Mouse (Mus musculus): ENCODE measurements at regions not wholly inside any gene's neighbourhood (a gene's known extent, or its start where the extent isn't known, plus 50 kb on each side); places are given as distances from the start of the nearest gene placed in this dataset.

- Histone ChIP-seq H3K4me1 (replicated peaks; ENCODE audit: control insufficient read depth, insufficient read depth, low read length) (peaks cover 31% of the 10 kb centered on the region), H3K36me3 (ENCODE audit: control insufficient read depth, insufficient read depth) (no peaks in the 10 kb centered on the region), H3K27ac (ENCODE audit: low read length) (peak overlapping the region; percentile 84), H3K27me3 (replicated peaks; ENCODE audit: control insufficient read depth, insufficient read depth, low read length) (no peaks in the 10 kb centered on the region), H3K4me3 (replicated peaks; ENCODE audit: low read length) (peak overlapping the region; percentile 40), H3K4me2 (ENCODE audit: low read length) (peak overlapping the region; percentile 64), H3K9ac (replicated peaks; ENCODE audit: low read depth, low read length) (peak overlapping the region; percentile 55), H3K9me3 (ENCODE audit: control insufficient read depth, low read length) (no peaks in the 10 kb centered on the region)
- peak; percentile 84 for ATAC-seq
- WGBS, result 17% methylated on average over 20 of the region's 20 CpGs
Measured at GRCm38 (mm10) chr17:47151557-47152278, 141.4 kb upstream of the Ubr2 start.

GRCm38 (mm10) chr17:47151193-47151556, 140.8 kb upstream of the Ubr2 start:
- Histone ChIP-seq H3K36me3 (ENCODE audit: control insufficient read depth, insufficient read depth) (no peaks in the 10 kb centered on the region), H3K9me3 (ENCODE audit: control insufficient read depth, low read length) (no peaks in the 10 kb centered on the region)

GRCm38 (mm10) chr17:47150636-47151035, 140.3 kb upstream of the Ubr2 start:
- H3K9ac ChIP-seq (replicated peaks; ENCODE audit: low read depth, low read length), result no peak overlapping the region; the same call in 1 of the 2 replicates
- no peaks in the 10 kb centered on the region for H3K27me3 ChIP-seq (replicated peaks; ENCODE audit: control insufficient read depth, insufficient read depth, low read length)
- H3K27ac ChIP-seq (ENCODE audit: low read length), result peak overlapping the region; percentile 84
- H3K4me3 ChIP-seq (replicated peaks; ENCODE audit: low read length), result no peak overlapping the region
- no peaks in the 10 kb centered on the region for H3K36me3 ChIP-seq (ENCODE audit: control insufficient read depth, insufficient read depth)
- peaks cover 31% of the 10 kb centered on the region for H3K4me1 ChIP-seq (replicated peaks; ENCODE audit: control insufficient read depth, insufficient read depth, low read length)
- H3K9me3 ChIP-seq (ENCODE audit: control insufficient read depth, low read length), result no peaks in the 10 kb centered on the region
- no peak for ATAC-seq
- H3K4me2 ChIP-seq (ENCODE audit: low read length), result no peak overlapping the region; the same call in 1 of the 2 replicates
- 90% methylated on average over 6 of the region's 6 CpGs for WGBS

More at GRCm38 (mm10) chr17:47151193-47151556, 140.8 kb upstream of the Ubr2 start:
- peak; percentile 34 for ATAC-seq
- Histone ChIP-seq H3K4me1 (replicated peaks; ENCODE audit: control insufficient read depth, insufficient read depth, low read length) (peaks cover 31% of the 10 kb centered on the region), H3K27ac (ENCODE audit: low read length) (peak overlapping the region; percentile 84), H3K4me2 (ENCODE audit: low read length) (peak overlapping the region; percentile 64), H3K9ac (replicated peaks; ENCODE audit: low read depth, low read length) (peak overlapping the region; percentile 55), H3K4me3 (replicated peaks; ENCODE audit: low read length) (peak overlapping the region; percentile 40), H3K27me3 (replicated peaks; ENCODE audit: control insufficient read depth, insufficient read depth, low read length) (no peaks in the 10 kb centered on the region)
- 60% methylated on average over 5 of the region's 5 CpGs for WGBS

- Histone ChIP-seq H3K4me1 (replicated peaks; ENCODE audit: control insufficient read depth, insufficient read depth, low read length) (peaks cover 38% of the 10 kb centered on the region), H3K9me3 (ENCODE audit: control insufficient read depth, low read length) (no peaks in the 10 kb centered on the region), H3K27me3 (replicated peaks; ENCODE audit: control insufficient read depth, insufficient read depth, low read length) (no peaks in the 10 kb centered on the region), H3K4me2 (ENCODE audit: low read length) (no peak overlapping the region), H3K4me3 (replicated peaks; ENCODE audit: low read length) (no peak overlapping the region), H3K9ac (replicated peaks; ENCODE audit: low read depth, low read length) (no peak overlapping the region), H3K27ac (ENCODE audit: low read length) (no peak overlapping the region), H3K36me3 (ENCODE audit: control insufficient read depth, insufficient read depth) (no peaks in the 10 kb centered on the region)
- ATAC-seq, result no peak
- WGBS, result 88% methylated on average over 13 of the region's 13 CpGs
Measured at GRCm38 (mm10) chr17:47149662-47150061, 139.3 kb upstream of the Ubr2 start.

- ATAC-seq, result no peak
- Histone ChIP-seq H3K4me3 (replicated peaks; ENCODE audit: low read length) (no peak overlapping the region), H3K27ac (ENCODE audit: low read length) (no peak overlapping the region), H3K4me1 (replicated peaks; ENCODE audit: control insufficient read depth, insufficient read depth, low read length) (peaks cover 43% of the 10 kb centered on the region), H3K9me3 (ENCODE audit: control insufficient read depth, low read length) (no peaks in the 10 kb centered on the region), H3K4me2 (ENCODE audit: low read length) (no peak overlapping the region), H3K27me3 (replicated peaks; ENCODE audit: control insufficient read depth, insufficient read depth, low read length) (no peaks in the 10 kb centered on the region), H3K9ac (replicated peaks; ENCODE audit: low read depth, low read length) (no peak overlapping the region), H3K36me3 (ENCODE audit: control insufficient read depth, insufficient read depth) (no peaks in the 10 kb centered on the region)
- WGBS, result 94% methylated on average over 9 of the region's 9 CpGs
Measured at GRCm38 (mm10) chr17:47149158-47149557, 138.8 kb upstream of the Ubr2 start.

- Histone ChIP-seq H3K9ac (replicated peaks; ENCODE audit: low read depth, low read length) (no peak overlapping the region), H3K4me1 (replicated peaks; ENCODE audit: control insufficient read depth, insufficient read depth, low read length) (peaks cover 50% of the 10 kb centered on the region), H3K9me3 (ENCODE audit: control insufficient read depth, low read length) (no peaks in the 10 kb centered on the region), H3K27ac (ENCODE audit: low read length) (no peak overlapping the region), H3K36me3 (ENCODE audit: control insufficient read depth, insufficient read depth) (no peaks in the 10 kb centered on the region), H3K4me2 (ENCODE audit: low read length) (no peak overlapping the region), H3K27me3 (replicated peaks; ENCODE audit: control insufficient read depth, insufficient read depth, low read length) (no peaks in the 10 kb centered on the region), H3K4me3 (replicated peaks; ENCODE audit: low read length) (no peak overlapping the region)
- no peak for ATAC-seq
- WGBS, result 94% methylated on average over 4 of the region's 4 CpGs
Measured at GRCm38 (mm10) chr17:47146640-47147039, 136.3 kb upstream of the Ubr2 start.

GRCm38 (mm10) chr17:47145590-47145989, 135.2 kb upstream of the Ubr2 start:
- Histone ChIP-seq H3K4me2 (ENCODE audit: low read length) (no peak overlapping the region), H3K9me3 (ENCODE audit: control insufficient read depth, low read length) (no peaks in the 10 kb centered on the region), H3K4me3 (replicated peaks; ENCODE audit: low read length) (no peak overlapping the region), H3K36me3 (ENCODE audit: control insufficient read depth, insufficient read depth) (no peaks in the 10 kb centered on the region), H3K27ac (ENCODE audit: low read length) (no peak overlapping the region), H3K4me1 (replicated peaks; ENCODE audit: control insufficient read depth, insufficient read depth, low read length) (peaks cover 40% of the 10 kb centered on the region), H3K27me3 (replicated peaks; ENCODE audit: control insufficient read depth, insufficient read depth, low read length) (no peaks in the 10 kb centered on the region), H3K9ac (replicated peaks; ENCODE audit: low read depth, low read length) (no peak overlapping the region)
- no peak for ATAC-seq
- WGBS, result 97% methylated on average over 16 of the region's 16 CpGs

GRCm38 (mm10) chr17:47144996-47145395, 134.6 kb upstream of the Ubr2 start:
- no peak overlapping the region for H3K9ac ChIP-seq (replicated peaks; ENCODE audit: low read depth, low read length)
- no peak overlapping the region for H3K27ac ChIP-seq (ENCODE audit: low read length)
- H3K36me3 ChIP-seq (ENCODE audit: control insufficient read depth, insufficient read depth), result no peaks in the 10 kb centered on the region
- ATAC-seq, result no peak
- no peak overlapping the region for H3K4me3 ChIP-seq (replicated peaks; ENCODE audit: low read length)
- H3K4me2 ChIP-seq (ENCODE audit: low read length), result no peak overlapping the region
- no peaks in the 10 kb centered on the region for H3K9me3 ChIP-seq (ENCODE audit: control insufficient read depth, low read length)
- peaks cover 38% of the 10 kb centered on the region for H3K4me1 ChIP-seq (replicated peaks; ENCODE audit: control insufficient read depth, insufficient read depth, low read length)
- 77% methylated on average over 9 of the region's 9 CpGs for WGBS
- H3K27me3 ChIP-seq (replicated peaks; ENCODE audit: control insufficient read depth, insufficient read depth, low read length), result no peaks in the 10 kb centered on the region

GRCm38 (mm10) chr17:47144460-47144859, 134.1 kb upstream of the Ubr2 start:
- no peaks in the 10 kb centered on the region for H3K36me3 ChIP-seq (ENCODE audit: control insufficient read depth, insufficient read depth)
- H3K27ac ChIP-seq (ENCODE audit: low read length), result peak overlapping the region; percentile 48
- H3K4me3 ChIP-seq (replicated peaks; ENCODE audit: low read length), result peak overlapping the region; percentile 65; the same call in 1 of the 2 replicates
- no peaks in the 10 kb centered on the region for H3K27me3 ChIP-seq (replicated peaks; ENCODE audit: control insufficient read depth, insufficient read depth, low read length)
- peak overlapping the region; percentile 56 for H3K4me2 ChIP-seq (ENCODE audit: low read length)
- H3K9ac ChIP-seq (replicated peaks; ENCODE audit: low read depth, low read length), result 0 out of 2 replicates have a peak overlapping the region, but pooled peaks have one; percentile 9
- no peak for ATAC-seq
- WGBS, result 24% methylated on average over 7 of the region's 7 CpGs
- H3K4me1 ChIP-seq (replicated peaks; ENCODE audit: control insufficient read depth, insufficient read depth, low read length), result peaks cover 37% of the 10 kb centered on the region
- no peaks in the 10 kb centered on the region for H3K9me3 ChIP-seq (ENCODE audit: control insufficient read depth, low read length)
